Mouse (Mus musculus) liver, postnatal 0 days (tissue): ENCODE data around the gene Adap1. TPM values are rescaled to one million over a fixed set of nuclear protein-coding genes. Genes with fewer than 3 reads are reported as not detected.

ENCODE experiments used
- ATAC-seq: fragments of 200-750 bp; cut with Nextera tagmentation; 2 replicates; pipeline ENCODE4 v1.8.0; 2017; ENCODE audit warnings: mild to moderate bottlenecking, moderate library complexity
- DNase-seq: peaks from one replicate; pipeline ENCODE4 v3.0.0-alpha.2; 2016
- H3K27ac ChIP-seq: fragments of 300-500 bp; sonication (generic); 2 replicates; pipeline ENCODE4 v1.5.1; 2014; ENCODE audit warnings: antibody characterized with exemption, moderate library complexity, mild to moderate bottlenecking, low read depth
- H3K27me3 ChIP-seq: fragments of 300-500 bp; sonication (generic); 2 replicates; pipeline ENCODE4 v1.6.1; 2014; ENCODE audit warnings: low read length, control low read depth, mixed read lengths; ENCODE audit not compliant: insufficient read depth
- H3K36me3 ChIP-seq: fragments of 300-500 bp; sonication (generic); replicated peaks from 2 replicates; pipeline ENCODE4 v1.6.1; 2014; ENCODE audit warnings: mild to moderate bottlenecking, control low read depth, low read length, moderate library complexity, mixed read lengths; ENCODE audit not compliant: insufficient read depth
- H3K4me1 ChIP-seq: fragments of 300-500 bp; sonication (generic); 2 replicates; pipeline ENCODE4 v1.6.1; 2014; ENCODE audit warnings: antibody characterized with exemption, mild to moderate bottlenecking, control low read depth; ENCODE audit not compliant: insufficient read depth
- H3K4me2 ChIP-seq: fragments of 300-500 bp; sonication (generic); 2 replicates; pipeline ENCODE4 v1.6.1; 2014; ENCODE audit warnings: low read depth, mild to moderate bottlenecking, low read length, moderate library complexity, mixed read lengths
- H3K4me3 ChIP-seq: fragments of 300-500 bp; sonication (generic); 2 replicates; pipeline ENCODE4 v1.5.1; 2014; ENCODE audit warnings: low read depth, low read length
- H3K9ac ChIP-seq: fragments of 300-500 bp; sonication (generic); replicated peaks from 2 replicates; pipeline ENCODE4 v1.6.1; 2014; ENCODE audit warnings: mild to moderate bottlenecking, moderate library complexity
- H3K9me3 ChIP-seq: fragments of 300-500 bp; sonication (generic); 2 replicates; pipeline ENCODE4 v1.6.1; 2016; ENCODE audit warnings: mild to moderate bottlenecking, control low read depth, low read length, mixed read lengths
- CTCF ChIP-seq: sonication (generic); IDR thresholded peaks from 2 replicates; pipeline ENCODE4 v1.5.1; 2016; ENCODE audit warnings: antibody characterized with exemption, low read depth
- EP300 ChIP-seq: IDR thresholded peaks from 2 replicates; pipeline ENCODE4 v1.6.1; 2016; ENCODE audit warnings: antibody characterized with exemption, low read depth, mild to moderate bottlenecking
- WGBS: fragments of 180-500 bp; shearing (Covaris S2); extraction: QIAGEN DNeasy Blood & Tissue Kit; methylation state at CpG from one replicate; pipeline ENCODE4 v1.1.7; 2014; ENCODE audit not compliant: insufficient replicate concordance; 5-methylcytosine and 5-hydroxymethylcytosine counted together
- polyA plus RNA-seq: library from polyadenylated mRNA; unstranded; fragments of >200 nt; fragmentation: Nextera tagmentation; extraction: Ambion mirVana; gene quantifications from 2 replicates; pipeline ENCODE4 v1.2.1, GENCODE M21; 2015

The Adap1 gene
- polyA plus RNA-seq, 1 experiment from 2014 or later, result 3.7 TPM

GRCm38 (mm10) chr5:139364260-139364910 lies 39.0 kb upstream of the Adap1 start:
- ATAC-seq (peak; percentile 64), DNase-seq (peak; percentile 92)
- H3K27ac ChIP-seq, result peak overlapping the region; percentile 81
- H3K27me3 ChIP-seq, result no peaks in the 10 kb centered on the region
- H3K4me1 ChIP-seq, result peaks cover 50% of the 10 kb centered on the region
- no peaks in the 10 kb centered on the region for H3K9me3 ChIP-seq
- H3K36me3 ChIP-seq, result no peaks in the 10 kb centered on the region
- peak overlapping the region; percentile 56 for H3K4me2 ChIP-seq
- H3K4me3 ChIP-seq, result no peak overlapping the region
- TF ChIP-seq CTCF (peak; percentile 99), EP300 (no peak)
- WGBS, result 18% methylated on average over 12 of the region's 12 CpGs
- H3K9ac ChIP-seq, result peak overlapping the region; percentile 16; the same call in 1 of the 2 replicates

- WGBS, result 49% methylated on average over 7 of the region's 7 CpGs
Measured at GRCm38 (mm10) chr5:139363858-139364257, 38.4 kb upstream of the Adap1 start.

GRCm38 (mm10) chr5:139359244-139359643 lies 33.8 kb upstream of the Adap1 start:
- Histone ChIP-seq H3K9ac (no peak overlapping the region), H3K4me3 (no peak overlapping the region), H3K4me1 (peaks cover 8% of the 10 kb centered on the region), H3K36me3 (no peaks in the 10 kb centered on the region), H3K9me3 (no peaks in the 10 kb centered on the region), H3K4me2 (no peak overlapping the region), H3K27ac (peak overlapping the region; percentile 13), H3K27me3 (no peaks in the 10 kb centered on the region)
- DNase-seq (peak; percentile 38), ATAC-seq (peak; percentile 53)
- WGBS, result 65% methylated on average over 5 of the region's 5 CpGs
- no peak for TF ChIP-seq CTCF

More at GRCm38 (mm10) chr5:139363858-139364257, 38.4 kb upstream of the Adap1 start:
- Histone ChIP-seq H3K27me3 (no peaks in the 10 kb centered on the region), H3K4me1 (peaks cover 48% of the 10 kb centered on the region), H3K4me2 (peak overlapping the region; percentile 56), H3K36me3 (no peaks in the 10 kb centered on the region), H3K27ac (peak overlapping the region; percentile 81), H3K4me3 (no peak overlapping the region), H3K9me3 (no peaks in the 10 kb centered on the region), H3K9ac (no peak overlapping the region)
- ATAC-seq (no peak), DNase-seq (no peak)
- TF ChIP-seq EP300, result no peak

- H3K4me1 ChIP-seq, result peaks cover 3% of the 10 kb centered on the region
- H3K4me2 ChIP-seq, result no peak overlapping the region
- peak overlapping the region; percentile 13 for H3K27ac ChIP-seq
- H3K36me3 ChIP-seq, result no peaks in the 10 kb centered on the region
- H3K9me3 ChIP-seq, result no peaks in the 10 kb centered on the region
- no peak overlapping the region for H3K4me3 ChIP-seq
- no peak for TF ChIP-seq EP300
- TF ChIP-seq CTCF, result peak; percentile 81
- ATAC-seq (peak; percentile 77), DNase-seq (peak; percentile 70)
- WGBS, result 66% methylated on average over 2 of the region's 2 CpGs
- no peaks in the 10 kb centered on the region for H3K27me3 ChIP-seq
- H3K9ac ChIP-seq, result no peak overlapping the region
Measured at GRCm38 (mm10) chr5:139358653-139359052, 33.2 kb upstream of the Adap1 start.

- ATAC-seq, result no peak
- Histone ChIP-seq H3K36me3 (no peaks in the 10 kb centered on the region), H3K4me3 (no peak overlapping the region), H3K4me2 (no peak overlapping the region), H3K9ac (no peak overlapping the region), H3K27ac (no peak overlapping the region), H3K4me1 (peaks cover 2% of the 10 kb centered on the region), H3K9me3 (no peaks in the 10 kb centered on the region), H3K27me3 (no peaks in the 10 kb centered on the region)
- WGBS, result 38% methylated on average over 19 of the region's 19 CpGs
- peak; percentile 86 for DNase-seq
- TF ChIP-seq EP300 (no peak), CTCF (peak; percentile 98)
Measured at GRCm38 (mm10) chr5:139355235-139355772, 29.9 kb upstream of the Adap1 start.

- Histone ChIP-seq H3K27ac (no peak overlapping the region), H3K27me3 (no peaks in the 10 kb centered on the region), H3K9ac (no peak overlapping the region), H3K9me3 (no peaks in the 10 kb centered on the region), H3K4me2 (no peak overlapping the region), H3K4me3 (no peak overlapping the region), H3K4me1 (peaks cover 2% of the 10 kb centered on the region), H3K36me3 (no peaks in the 10 kb centered on the region)
- DNase-seq (no peak), ATAC-seq (no peak)
- TF ChIP-seq CTCF, result no peak
- TF ChIP-seq EP300, result no peak
- whole genome bisulfite sequencing, result 86% methylated on average over 11 of the region's 11 CpGs
Measured at GRCm38 (mm10) chr5:139353946-139354345, 28.5 kb upstream of the Adap1 start.
